Mouse (Mus musculus) hindbrain, embryonic 14.5 days (tissue): ENCODE data around the gene Uvrag. TPM values are rescaled to one million over a fixed set of nuclear protein-coding genes. Genes with fewer than 3 reads are reported as not detected.

Experiments used
- ATAC-seq: fragments of 200-750 bp; cut with Nextera tagmentation; 2 replicates; pipeline ENCODE4 v1.8.0; 2017; ENCODE audit warnings: moderate number of reproducible peaks, mild to moderate bottlenecking, moderate TSS enrichment, moderate library complexity; ENCODE audit not compliant: low FRiP score
- DNase-seq: peaks from one replicate; pipeline ENCODE4 v3.0.0-alpha.2; 2015; ENCODE audit warnings: low spot score
- H3K27ac ChIP-seq: fragments of 300-500 bp; sonication (generic); 2 replicates; pipeline ENCODE4 v1.5.1; 2014; ENCODE audit warnings: mild to moderate bottlenecking, moderate library complexity
- H3K27me3 ChIP-seq: fragments of 300-500 bp; sonication (generic); 2 replicates; pipeline ENCODE4 v1.6.1; 2014; ENCODE audit warnings: mild to moderate bottlenecking, low read length, mixed read lengths; ENCODE audit not compliant: control insufficient read depth, insufficient read depth
- H3K36me3 ChIP-seq: fragments of 300-500 bp; sonication (generic); replicated peaks from 2 replicates; pipeline ENCODE4 v1.6.1; 2014; ENCODE audit not compliant: control insufficient read depth, insufficient read depth
- H3K4me1 ChIP-seq: fragments of 300-500 bp; sonication (generic); replicated peaks from 2 replicates; pipeline ENCODE4 v1.6.1; 2014; ENCODE audit warnings: antibody characterized with exemption, low read length, mixed read lengths; ENCODE audit not compliant: control insufficient read depth, insufficient read depth
- H3K4me2 ChIP-seq: fragments of 300-500 bp; sonication (generic); replicated peaks from 2 replicates; pipeline ENCODE4 v1.6.1; 2014; ENCODE audit warnings: mild to moderate bottlenecking, moderate library complexity
- H3K4me3 ChIP-seq: fragments of 300-500 bp; sonication (generic); replicated peaks from 2 replicates; pipeline ENCODE4 v1.5.1; 2014; ENCODE audit warnings: mild to moderate bottlenecking, low read length
- H3K9ac ChIP-seq: fragments of 300-500 bp; sonication (generic); 2 replicates; pipeline ENCODE4 v1.6.1; 2014
- H3K9me3 ChIP-seq: fragments of 300-500 bp; sonication (generic); 2 replicates; pipeline ENCODE4 v1.6.1; 2016; ENCODE audit warnings: low read length; ENCODE audit not compliant: control insufficient read depth
- WGBS: fragments of 180-500 bp; shearing (Covaris S2); extraction: QIAGEN DNeasy Blood & Tissue Kit; methylation state at CpG from one replicate; pipeline ENCODE4 v1.1.7; 2014; 5-methylcytosine and 5-hydroxymethylcytosine counted together
- polyA plus RNA-seq: library from polyadenylated mRNA; unstranded; fragments of >200 nt; fragmentation: Nextera tagmentation; extraction: Ambion mirVana; gene quantifications from 2 replicates; pipeline ENCODE4 v1.2.1, GENCODE M21; 2014

The Uvrag gene
- polyA plus RNA-seq, 1 experiment from 2014 or later: 18.0 TPM

DNA sequence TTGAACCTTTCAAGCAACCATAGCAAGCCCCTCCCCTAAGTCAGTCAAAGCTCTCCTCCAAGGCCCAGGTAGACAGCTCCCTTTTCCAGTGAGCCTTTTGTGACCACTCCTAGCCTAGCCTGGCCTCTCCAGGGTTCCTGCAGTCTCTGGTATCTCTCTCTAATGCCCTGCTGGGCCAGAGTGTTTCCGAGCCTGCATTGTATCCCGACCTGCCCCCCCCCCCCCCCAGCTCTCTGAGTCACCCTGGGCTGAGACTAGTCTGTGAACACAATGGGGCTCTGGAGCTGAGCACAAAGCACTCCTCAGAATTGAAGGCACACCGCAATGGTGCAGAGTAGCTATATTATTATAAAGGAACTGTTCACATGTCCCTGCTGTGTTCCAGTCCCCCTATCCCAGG is 284.8 kb downstream of the Uvrag start:
- DNase-seq (no peak), ATAC-seq (no peak)
- no peaks in the 10 kb centered on the region for H3K27me3 ChIP-seq
- H3K27ac ChIP-seq: no peak overlapping the region
- no peaks in the 10 kb centered on the region for H3K9me3 ChIP-seq
- H3K36me3 ChIP-seq: no peaks in the 10 kb centered on the region
- no peak overlapping the region for H3K4me2 ChIP-seq
- no peak overlapping the region for H3K4me3 ChIP-seq
- H3K4me1 ChIP-seq: 0 out of 2 replicates have a peak, but pooled peaks cover 5% of the 10 kb centered on the region
- WGBS: 18% methylated on average over 3 of the region's 3 CpGs
- no peak overlapping the region for H3K9ac ChIP-seq

DNA sequence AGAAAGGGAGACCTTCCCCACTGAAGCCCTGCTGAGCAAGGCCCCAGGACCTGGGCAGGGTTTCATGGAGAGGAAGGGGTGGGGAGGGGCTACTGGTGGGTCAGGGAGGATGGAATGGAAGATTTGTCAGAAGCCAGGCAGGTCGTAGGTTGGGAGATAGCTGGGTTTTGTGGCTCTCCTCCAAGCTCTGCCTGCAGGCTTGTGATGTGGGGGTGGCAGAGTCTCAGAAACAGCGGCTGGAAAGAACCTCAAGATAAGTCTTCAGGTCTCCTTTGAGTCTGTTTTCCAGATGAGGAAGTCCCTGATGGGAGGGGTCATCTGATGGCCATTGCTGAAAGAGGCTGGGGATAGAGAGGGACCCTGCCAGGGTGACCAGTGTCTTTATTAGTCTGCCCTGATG is 285.6 kb downstream of the Uvrag start:
- Histone ChIP-seq H3K27me3 (no peaks in the 10 kb centered on the region), H3K9ac (no peak overlapping the region), H3K9me3 (no peaks in the 10 kb centered on the region), H3K4me3 (no peak overlapping the region), H3K27ac (no peak overlapping the region), H3K4me1 (0 out of 2 replicates have a peak, but pooled peaks cover 5% of the 10 kb centered on the region), H3K36me3 (no peaks in the 10 kb centered on the region), H3K4me2 (no peak overlapping the region)
- ATAC-seq (no peak), DNase-seq (no peak)
- 69% methylated on average over 2 of the region's 2 CpGs for WGBS

DNA sequence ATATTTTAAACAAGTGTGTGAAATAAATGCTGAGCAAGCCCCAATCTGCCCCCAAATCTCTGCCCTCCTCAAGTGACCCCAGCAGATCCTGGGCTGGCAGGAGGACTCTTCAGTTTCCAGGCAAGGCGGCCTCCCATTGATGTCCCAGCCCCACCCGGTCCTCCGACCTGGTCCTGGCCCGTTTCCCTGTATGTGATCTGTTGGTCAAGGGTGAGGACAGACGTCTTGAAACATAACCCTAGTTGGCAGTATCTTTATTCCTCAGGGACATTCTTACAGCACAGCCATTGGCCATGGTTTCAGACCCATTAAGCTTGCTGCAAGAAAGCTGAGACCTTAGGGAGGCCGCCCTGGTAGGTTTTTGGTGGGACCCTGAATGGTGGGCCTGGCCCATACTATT is 287.1 kb downstream of the Uvrag start:
- DNase-seq: no peak
- H3K4me2 ChIP-seq: no peak overlapping the region
- no peak for ATAC-seq
- no peaks in the 10 kb centered on the region for H3K9me3 ChIP-seq
- no peak overlapping the region for H3K27ac ChIP-seq
- no peak overlapping the region for H3K4me3 ChIP-seq
- H3K27me3 ChIP-seq: no peaks in the 10 kb centered on the region
- no peaks in the 10 kb centered on the region for H3K36me3 ChIP-seq
- WGBS: 94% methylated on average over 6 of the region's 6 CpGs
- H3K9ac ChIP-seq: no peak overlapping the region
- 0 out of 2 replicates have a peak, but pooled peaks cover 5% of the 10 kb centered on the region for H3K4me1 ChIP-seq

DNA sequence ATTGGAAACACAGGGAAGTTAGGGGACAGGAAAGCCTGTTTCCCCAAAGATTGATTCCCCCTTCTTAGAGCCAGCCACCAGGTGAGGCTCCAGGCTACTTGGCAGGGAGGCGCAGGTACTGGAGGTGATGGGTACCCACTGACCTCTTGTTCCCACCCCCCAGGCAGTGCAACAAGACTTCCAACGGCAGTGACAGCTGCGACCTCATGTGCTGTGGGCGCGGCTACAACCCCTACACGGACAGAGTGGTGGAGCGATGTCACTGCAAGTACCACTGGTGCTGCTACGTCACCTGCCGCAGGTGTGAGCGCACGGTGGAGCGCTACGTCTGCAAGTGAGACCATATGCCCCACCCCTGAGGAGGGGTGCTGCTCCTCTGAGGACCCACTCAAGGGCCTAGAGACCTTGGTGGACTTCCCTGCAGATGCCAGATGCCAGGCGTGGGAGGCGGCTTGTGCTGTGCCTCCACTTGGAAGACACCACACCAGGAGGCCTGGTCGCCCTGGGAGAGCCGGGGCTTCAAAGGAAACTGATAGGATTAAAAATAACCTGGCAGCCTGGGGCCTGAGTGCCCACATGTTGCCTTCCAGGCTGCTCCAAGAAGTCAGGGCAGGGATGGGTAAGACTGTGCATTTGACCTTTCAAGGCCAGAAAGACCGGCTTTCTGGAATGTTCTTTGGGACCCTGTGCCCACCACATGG is 287.8 kb downstream of the Uvrag start:
- Histone ChIP-seq H3K4me1 (0 out of 2 replicates have a peak, but pooled peaks cover 5% of the 10 kb centered on the region), H3K4me3 (no peak overlapping the region), H3K27me3 (no peaks in the 10 kb centered on the region), H3K36me3 (no peaks in the 10 kb centered on the region), H3K9me3 (no peaks in the 10 kb centered on the region), H3K27ac (no peak overlapping the region), H3K9ac (no peak overlapping the region), H3K4me2 (no peak overlapping the region)
- ATAC-seq (no peak), DNase-seq (no peak)
- WGBS: 86% methylated on average over 18 of the region's 18 CpGs

DNA sequence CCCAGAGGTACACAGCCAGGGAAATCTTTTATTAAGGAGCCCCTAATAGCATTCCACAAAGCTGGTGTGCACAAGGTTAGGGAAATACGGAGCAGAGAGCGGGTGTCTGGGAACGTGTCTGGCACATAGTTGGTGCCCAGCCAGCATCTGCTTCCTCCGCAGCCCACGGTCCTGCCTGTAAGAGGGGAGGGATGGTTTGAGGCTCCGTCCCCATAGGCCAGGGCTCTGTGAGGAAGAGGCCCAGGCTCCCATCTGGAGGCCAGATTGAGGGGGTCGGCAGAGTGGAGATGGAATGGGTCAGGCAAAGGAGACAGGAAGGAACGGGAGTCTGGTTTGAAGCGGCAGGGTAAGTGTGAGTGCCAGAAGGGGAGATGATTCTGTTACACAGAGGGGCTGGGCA is 289.7 kb downstream of the Uvrag start:
- no peak overlapping the region for H3K9ac ChIP-seq
- H3K9me3 ChIP-seq: no peaks in the 10 kb centered on the region
- no peak for ATAC-seq
- no peak for DNase-seq
- H3K4me1 ChIP-seq: 0 out of 2 replicates have a peak, but pooled peaks cover 5% of the 10 kb centered on the region
- no peak overlapping the region for H3K4me3 ChIP-seq
- no peak overlapping the region for H3K27ac ChIP-seq
- no peaks in the 10 kb centered on the region for H3K27me3 ChIP-seq
- 51% methylated on average over 9 of the region's 9 CpGs for WGBS
- no peak overlapping the region for H3K4me2 ChIP-seq
- H3K36me3 ChIP-seq: no peaks in the 10 kb centered on the region

DNA sequence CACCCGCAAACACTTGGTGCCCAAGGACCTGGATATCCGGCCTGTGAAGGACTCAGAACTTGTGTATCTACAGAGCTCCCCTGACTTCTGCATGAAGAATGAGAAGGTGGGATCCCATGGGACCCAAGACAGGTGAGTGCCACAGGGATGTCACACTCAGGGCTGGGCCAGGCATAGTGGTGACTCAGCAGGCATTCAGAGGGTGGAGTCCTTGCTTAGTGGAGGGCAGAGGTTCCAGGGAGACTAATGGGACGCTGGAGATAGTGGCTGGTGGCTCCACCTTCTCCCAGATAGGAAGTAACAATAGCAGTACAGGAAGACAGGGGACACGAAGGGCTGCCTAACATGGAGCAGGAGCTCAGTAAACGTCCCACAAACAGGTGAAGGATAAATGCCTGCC is 290.6 kb downstream of the Uvrag start:
- Histone ChIP-seq H3K4me2 (no peak overlapping the region), H3K9me3 (no peaks in the 10 kb centered on the region), H3K27me3 (no peaks in the 10 kb centered on the region), H3K4me3 (no peak overlapping the region), H3K36me3 (no peaks in the 10 kb centered on the region), H3K9ac (no peak overlapping the region), H3K4me1 (0 out of 2 replicates have a peak, but pooled peaks cover 5% of the 10 kb centered on the region), H3K27ac (no peak overlapping the region)
- DNase-seq: no peak
- 83% methylated on average over 5 of the region's 5 CpGs for WGBS
- ATAC-seq: no peak

DNA sequence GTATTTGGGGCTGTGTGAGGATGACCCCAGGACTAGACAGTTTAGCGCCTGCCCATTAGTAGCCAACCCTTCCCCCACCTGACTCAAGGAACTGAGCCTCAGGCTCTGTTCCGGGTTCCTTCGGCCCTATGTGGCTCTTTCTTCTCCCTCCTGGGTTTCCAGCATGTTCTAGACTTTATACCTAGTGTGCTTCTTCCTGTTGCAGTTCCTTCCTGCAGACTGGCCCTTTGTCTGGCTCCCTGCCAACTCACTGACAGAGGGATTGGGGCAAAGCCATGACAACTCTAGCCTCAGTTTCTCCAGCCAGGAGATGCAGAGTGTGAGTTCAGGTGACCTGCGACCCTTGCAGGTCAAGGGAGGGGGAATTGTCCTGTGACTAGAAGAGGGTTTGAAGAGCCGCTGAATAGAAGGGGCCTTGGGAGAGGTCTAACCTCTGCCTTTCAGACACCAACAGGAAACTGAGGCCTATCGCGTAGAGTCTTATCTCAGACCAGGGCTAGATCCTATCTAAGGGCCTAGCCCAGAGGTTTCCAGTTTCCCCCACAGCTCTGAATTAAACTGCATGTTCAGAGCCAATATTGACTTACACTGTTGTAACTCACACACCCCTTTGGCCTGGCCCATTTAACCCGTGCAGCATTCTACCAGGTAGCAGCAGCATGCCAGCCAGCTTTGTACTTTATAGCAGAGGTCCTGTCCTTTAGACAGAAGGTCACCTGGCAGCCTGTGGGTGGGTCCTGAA is 291.9 kb downstream of the Uvrag start:
- Histone ChIP-seq H3K4me3 (no peak overlapping the region), H3K36me3 (no peaks in the 10 kb centered on the region), H3K9ac (no peak overlapping the region), H3K9me3 (no peaks in the 10 kb centered on the region), H3K27me3 (no peaks in the 10 kb centered on the region), H3K4me1 (0 out of 2 replicates have a peak, but pooled peaks cover 5% of the 10 kb centered on the region), H3K4me2 (no peak overlapping the region), H3K27ac (no peak overlapping the region)
- 80% methylated on average over 8 of the region's 8 CpGs for WGBS
- ATAC-seq: no peak
- DNase-seq: no peak

DNA sequence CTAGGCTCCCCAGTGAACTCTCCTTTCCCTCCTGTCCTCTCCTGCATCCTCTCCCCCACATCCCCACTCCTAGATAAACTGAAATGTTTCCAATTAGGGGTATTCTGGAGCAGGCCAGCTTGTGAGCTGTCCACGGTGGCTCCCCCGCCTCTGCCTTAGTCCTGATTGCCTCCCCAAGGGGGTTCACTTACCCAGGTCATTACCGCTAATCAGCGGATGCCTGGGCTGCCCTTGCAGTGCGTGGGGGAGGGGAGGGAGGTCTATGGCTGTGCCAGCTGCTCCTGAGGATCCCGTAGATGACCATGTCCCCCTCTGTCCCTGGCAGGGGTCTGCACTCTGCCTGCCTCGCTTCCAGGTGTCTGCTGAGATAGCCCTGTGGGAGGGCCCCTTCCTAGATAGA is 297.3 kb downstream of the Uvrag start:
- H3K36me3 ChIP-seq: no peaks in the 10 kb centered on the region
- 14% methylated on average over 7 of the region's 7 CpGs for WGBS
- peaks cover 28% of the 10 kb centered on the region for H3K27me3 ChIP-seq
- H3K27ac ChIP-seq: no peak overlapping the region
- no peak overlapping the region for H3K9ac ChIP-seq
- no peak overlapping the region for H3K4me3 ChIP-seq
- H3K9me3 ChIP-seq: no peaks in the 10 kb centered on the region
- H3K4me1 ChIP-seq: peaks cover 9% of the 10 kb centered on the region
- no peak for DNase-seq
- ATAC-seq: no peak
- no peak overlapping the region for H3K4me2 ChIP-seq

DNA sequence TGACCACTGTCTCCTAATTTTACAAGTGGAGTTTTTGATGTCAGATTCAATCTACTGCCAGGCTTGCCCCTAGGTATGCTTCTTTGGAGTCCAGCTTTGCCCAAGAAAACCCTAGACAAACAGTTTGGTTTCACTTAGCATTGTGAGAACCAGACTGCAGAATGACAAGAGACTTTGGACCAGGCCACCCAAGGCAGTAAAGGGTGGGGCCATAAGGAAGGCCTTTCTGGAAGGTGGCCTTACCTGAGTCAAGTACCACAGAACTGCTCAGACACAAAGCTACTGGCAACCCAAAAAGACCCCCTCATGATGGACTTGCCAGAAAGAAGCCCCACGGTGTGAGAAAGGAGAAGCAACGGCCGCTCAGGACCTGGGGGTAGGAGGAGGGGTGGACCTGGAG is 297.9 kb downstream of the Uvrag start:
- no peaks in the 10 kb centered on the region for H3K9me3 ChIP-seq
- peaks cover 35% of the 10 kb centered on the region for H3K27me3 ChIP-seq
- H3K4me1 ChIP-seq: peaks cover 9% of the 10 kb centered on the region
- 77% methylated on average over 3 of the region's 3 CpGs for WGBS
- H3K4me2 ChIP-seq: no peak overlapping the region
- ATAC-seq (no peak), DNase-seq (no peak)
- H3K36me3 ChIP-seq: no peaks in the 10 kb centered on the region
- H3K4me3 ChIP-seq: no peak overlapping the region
- H3K9ac ChIP-seq: no peak overlapping the region
- no peak overlapping the region for H3K27ac ChIP-seq
